Mouse (Mus musculus) CH12.LX (cell line): ENCODE data around the gene B9d2. TPM values are rescaled to one million over a fixed set of nuclear protein-coding genes. Genes with fewer than 3 reads are reported as not detected.

Source experiments
- DNase-seq: peaks from one replicate; pipeline ENCODE4 v3.0.0-alpha.2; 2013; ENCODE audit errors: extremely low read depth
- H3K27ac ChIP-seq: 2 replicates; pipeline ENCODE4 v1.5.1; 2012; ENCODE audit warnings: low read depth, mild to moderate bottlenecking, control low read depth, moderate library complexity; ENCODE audit not compliant: insufficient read depth
- H3K27me3 ChIP-seq: replicated peaks from 2 replicates; pipeline ENCODE3; 2012; ENCODE audit warnings: inconsistent platforms
- H3K36me3 ChIP-seq, 2 experiments: replicated peaks in 1 of 2; 2 replicates each; pipeline versions ENCODE3 to v1.6.1; 2012; ENCODE audit warnings: inconsistent platforms in 1 of 2, low read length in 1 of 2, mild to moderate bottlenecking in 1 of 2, mixed read lengths in 1 of 2, moderate library complexity in 1 of 2; ENCODE audit not compliant: control insufficient read depth in 1 of 2, insufficient read depth in 1 of 2
- H3K4me1 ChIP-seq, 2 experiments: 2 replicates each; pipeline ENCODE4 v1.6.1; 2012; ENCODE audit warnings: inconsistent platforms in 1 of 2, moderate library complexity in 1 of 2; ENCODE audit not compliant: insufficient read depth in 2 of 2, control insufficient read depth in 1 of 2
- H3K4me2 ChIP-seq: 2 replicates; pipeline ENCODE4 v1.6.1; 2012; ENCODE audit warnings: low read depth, mild to moderate bottlenecking, control low read depth; ENCODE audit not compliant: poor library complexity, insufficient read depth, severe bottlenecking
- H3K4me3 ChIP-seq, 3 experiments: fragments of 150-350 bp in 1 of 3; sonication (generic) in 1 of 3; replicated peaks in 1 of 3; 2 replicates each; pipeline versions ENCODE3 to v1.5.1; 2011 to 2012; ENCODE audit warnings: low read depth in 2 of 3, low read length in 2 of 3, mild to moderate bottlenecking in 2 of 3, moderate library complexity in 2 of 3, control low read depth in 1 of 3, improper control_type of control experiment in 1 of 3, inconsistent platforms in 1 of 3, mixed read lengths in 1 of 3; ENCODE audit not compliant: poor library complexity in 1 of 3
- H3K79me2 ChIP-seq: replicated peaks from 2 replicates; pipeline ENCODE4 v1.6.1; 2012; ENCODE audit warnings: mild to moderate bottlenecking, moderate library complexity; ENCODE audit not compliant: control insufficient read depth, poor library complexity, insufficient read depth, severe bottlenecking; ENCODE audit errors: extremely low read depth
- H3K9ac ChIP-seq: 2 replicates; pipeline ENCODE4 v1.6.1; 2012; ENCODE audit warnings: low read depth, mild to moderate bottlenecking, control low read depth, moderate library complexity; ENCODE audit not compliant: insufficient read depth
- H3K9me3 ChIP-seq: replicated peaks from 2 replicates; pipeline ENCODE3; 2012; ENCODE audit warnings: low read length, inconsistent platforms, mixed read lengths
- BHLHE40 ChIP-seq: IDR thresholded peaks from 2 replicates; pipeline ENCODE4 v1.6.1; 2011; ENCODE audit warnings: mild to moderate bottlenecking, low read depth, low read length, improper control_type of control experiment
- CHD1 ChIP-seq: IDR thresholded peaks from 2 replicates; pipeline ENCODE4 v1.6.1; 2012; ENCODE audit warnings: low read depth, low read length, improper control_type of control experiment, inconsistent platforms
- CTCF ChIP-seq, 2 experiments: IDR thresholded peaks in 1 of 2; conservative IDR thresholded peaks in 1 of 2; 2 replicates each; pipeline ENCODE4 v1.5.1; 2011 to 2012; ENCODE audit warnings: low read depth in 2 of 2, low read length in 2 of 2, improper control_type of control experiment in 1 of 2, inconsistent platforms in 1 of 2, mild to moderate bottlenecking in 1 of 2, moderate library complexity in 1 of 2
- E2F4 ChIP-seq: IDR thresholded peaks from 2 replicates; pipeline ENCODE4 v1.6.1; 2011; ENCODE audit warnings: low read depth, low read length, improper control_type of control experiment; ENCODE audit not compliant: insufficient replicate concordance
- EP300 ChIP-seq: IDR thresholded peaks from 2 replicates; pipeline ENCODE4 v1.6.1; 2011; ENCODE audit warnings: low read length, improper control_type of control experiment
- ETS1 ChIP-seq: conservative IDR thresholded peaks from 2 replicates; pipeline ENCODE4 v1.6.1; 2012; ENCODE audit warnings: low read depth, mild to moderate bottlenecking, inconsistent platforms, low read length, improper control_type of control experiment, moderate library complexity
- GABPA ChIP-seq: IDR thresholded peaks from 2 replicates; pipeline ENCODE4 v1.6.1; 2012; ENCODE audit warnings: low read depth, low read length, improper control_type of control experiment, inconsistent platforms; ENCODE audit not compliant: insufficient replicate concordance
- MAX ChIP-seq: IDR thresholded peaks from 2 replicates; pipeline ENCODE4 v1.6.1; 2011; ENCODE audit warnings: low read length, improper control_type of control experiment
- PAX5 ChIP-seq: IDR thresholded peaks from 2 replicates; pipeline ENCODE4 v1.6.1; 2012; ENCODE audit warnings: low read length, inconsistent platforms, mixed read lengths
- RCOR1 ChIP-seq: conservative IDR thresholded peaks from 2 replicates; pipeline ENCODE4 v1.6.1; 2012; ENCODE audit warnings: low read depth, mild to moderate bottlenecking, inconsistent platforms, low read length, improper control_type of control experiment
- SIN3A ChIP-seq: IDR thresholded peaks from 2 replicates; pipeline ENCODE4 v1.6.1; 2012; ENCODE audit warnings: low read length, improper control_type of control experiment, inconsistent platforms
- UBTF ChIP-seq: IDR thresholded peaks from 2 replicates; pipeline ENCODE4 v1.6.1; 2012; ENCODE audit warnings: low read depth, mild to moderate bottlenecking, inconsistent platforms, low read length, improper control_type of control experiment, moderate library complexity
- ZKSCAN1 ChIP-seq: IDR thresholded peaks from 2 replicates; pipeline ENCODE4 v1.6.1; 2012; ENCODE audit warnings: low read depth, inconsistent platforms, low read length, improper control_type of control experiment, borderline replicate concordance
- ZMIZ1 ChIP-seq: IDR thresholded peaks from 2 replicates; pipeline ENCODE4 v1.6.1; 2012; ENCODE audit warnings: low read depth, mild to moderate bottlenecking, inconsistent platforms, low read length, improper control_type of control experiment
- ZNF384 ChIP-seq: IDR thresholded peaks from 2 replicates; pipeline ENCODE4 v1.6.1; 2012; ENCODE audit warnings: low read depth, low read length, improper control_type of control experiment, inconsistent platforms
- dilution Hi-C: fragments of 300-500 bp; cut with MboI; formaldehyde crosslinking; loops from 2 replicates; pipeline ENCODE4 v1.14.3; 2020; ENCODE audit warnings: low sequenced_read_pairs; ENCODE audit not compliant: extremely low pct_unique_long_range_greater_than_20kb, extremely low pct_ligation_motif_present
- in situ Hi-C: fragments of 300-500 bp; cut with MboI; formaldehyde crosslinking; loops from 3 replicates; pipeline ENCODE4 v1.14.3; 2019; ENCODE audit warnings: low sequenced_read_pairs, low pct_ligation_motif_present, low pct_unique_long_range_greater_than_20kb, mixed read lengths
- polyA plus RNA-seq: library from polyadenylated mRNA; unstranded; fragments of >175 nt; gene quantifications from 2 replicates; pipeline ENCODE4 v1.2.1, GENCODE M21; 2012; ENCODE audit warnings: low read depth; ENCODE audit not compliant: insufficient read length
- total RNA-seq, 2 experiments: library from RNA; depleted of rRNA; stranded (reverse); fragments of 300-350 nt in 1 of 2; fragments of >200 nt in 1 of 2; gene quantifications; 2 replicates each; pipeline ENCODE4 v1.2.3; 2012 to 2014

The B9d2 gene
- total and polyA plus RNA-seq, 3 experiments = 9.3 to 21.2 (median 15.8) TPM

GRCm38 (mm10) chr7:25706578-25707170 lies 26.1 kb downstream of the B9d2 start (continued):
- TF ChIP-seq GABPA = no peak
- TF ChIP-seq PAX5 = no peak
- TF ChIP-seq CTCF (conservative IDR thresholded peaks at IDR 0.05 in 1 of 2, IDR thresholded peaks at IDR 0.05 in 1 of 2; ENCODE audit: low read depth in 2 of 2, low read length in 2 of 2) = no peak

GRCm38 (mm10) chr7:25707581-25708292 lies 27.2 kb downstream of the B9d2 start:
- H3K4me1 ChIP-seq = peaks cover 41 to 78% of the 10 kb centered on the region in 2 experiments
- H3K9ac ChIP-seq = no peak overlapping the region
- no peak overlapping the region for H3K27ac ChIP-seq

GRCm38 (mm10) chr7:25709961-25710360 lies 29.4 kb downstream of the B9d2 start:
- TF ChIP-seq E2F4 (no peak), RCOR1 (no peak), ZNF384 (no peak), ETS1 (no peak), CHD1 (no peak), BHLHE40 (no peak), EP300 (no peak), SIN3A (no peak), UBTF (no peak), ZKSCAN1 (no peak), ZMIZ1 (no peak), PAX5 (no peak), GABPA (no peak)
- no peak overlapping the region for H3K4me2 ChIP-seq

More at GRCm38 (mm10) chr7:25707581-25708292, 27.2 kb downstream of the B9d2 start:
- Histone ChIP-seq H3K79me2 (no peaks in the 10 kb centered on the region), H3K9me3 (no peaks in the 10 kb centered on the region), H3K4me2 (no peak overlapping the region), H3K36me3 (peaks cover 49 to 82% of the 10 kb centered on the region in 2 experiments), H3K4me3 (no peak overlapping the region), H3K27me3 (no peaks in the 10 kb centered on the region)
- no peak for DNase-seq
- dilution Hi-C loops (no loop called here), in situ Hi-C loops (no loop called here)
- TF ChIP-seq MAX (no peak), UBTF (no peak)

More at GRCm38 (mm10) chr7:25709961-25710360, 29.4 kb downstream of the B9d2 start:
- Histone ChIP-seq H3K9me3 (no peaks in the 10 kb centered on the region), H3K4me1 (peaks cover 41 to 87% of the 10 kb centered on the region in 2 experiments), H3K79me2 (no peaks in the 10 kb centered on the region), H3K9ac (no peak overlapping the region), H3K27me3 (no peaks in the 10 kb centered on the region), H3K4me3 (no peak overlapping the region), H3K36me3 (peaks cover 58 to 85% of the 10 kb centered on the region in 2 experiments), H3K27ac (no peak overlapping the region)
- dilution Hi-C loops = no loop called here
- in situ Hi-C loops = no loop called here
- DNase-seq = no peak
